Mouse (Mus musculus) G1E (cell line): ENCODE measurements around the gene Stat6.

ENCODE experiments used
- CTCF ChIP-seq: IDR thresholded peaks from 2 replicates; pipeline ENCODE4 v1.5.1; 2012; ENCODE audit warnings: low read depth, low read length, inconsistent platforms, mixed read lengths
- GATA1 ChIP-seq: IDR thresholded peaks from 2 replicates; pipeline ENCODE4 v1.6.1; 2012; ENCODE audit warnings: borderline replicate concordance, low read length, inconsistent platforms, mixed read lengths
- POLR2AphosphoS5 ChIP-seq: IDR thresholded peaks from 2 replicates; pipeline ENCODE4 v1.6.1; 2012; ENCODE audit warnings: low read depth, low read length, inconsistent platforms; ENCODE audit not compliant: insufficient replicate concordance
- TAL1 ChIP-seq: conservative IDR thresholded peaks from 2 replicates; pipeline ENCODE4 v1.6.1; 2012; ENCODE audit warnings: low read depth, low read length, inconsistent platforms, mixed read lengths

DNA sequence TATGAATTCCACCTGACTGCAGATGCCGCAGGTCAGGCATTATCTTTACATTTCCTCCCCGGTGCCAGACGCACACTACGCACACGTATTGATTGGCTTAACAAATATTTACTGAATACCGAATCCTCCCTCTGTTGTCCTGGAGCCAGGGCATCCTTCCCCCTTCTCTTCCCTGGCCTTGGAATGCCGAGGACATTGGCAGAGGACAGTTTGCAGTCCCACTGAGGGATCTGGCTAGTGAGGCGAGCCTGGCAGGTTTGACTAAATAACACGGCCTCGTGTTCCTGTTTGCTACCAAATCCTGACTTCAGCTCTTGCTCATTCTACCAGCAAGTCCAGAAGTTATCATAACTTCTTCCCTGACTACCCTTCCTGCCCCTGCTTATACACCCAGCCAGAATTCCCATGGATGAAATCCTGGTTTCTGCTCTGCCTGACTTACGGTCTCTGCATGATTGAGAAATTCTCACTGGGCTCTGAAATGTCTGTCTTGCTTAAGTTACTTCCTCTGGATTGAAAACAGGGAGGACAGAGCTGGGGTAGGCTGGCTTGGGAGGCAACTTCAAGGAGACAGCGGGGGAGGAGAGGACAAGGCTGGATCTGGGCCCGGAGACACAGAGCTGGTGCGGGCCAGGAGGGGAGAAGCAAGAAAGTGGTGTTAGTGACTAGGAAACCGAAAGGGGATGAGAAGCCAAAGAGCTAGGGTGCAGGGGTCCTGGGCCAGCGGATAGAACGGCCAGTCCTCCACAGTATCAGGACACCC is 42.8 kb upstream of the Stat6 start:
- TF ChIP-seq CTCF, result no peak
- no peak for TF ChIP-seq GATA1
- TF ChIP-seq TAL1, result no peak
- no peak for TF ChIP-seq POLR2AphosphoS5
